Mouse (Mus musculus) c-Kit-positive CD71-negative TER-119-negative erythroid progenitor cells, embryonic 14.5 days (primary cell): ENCODE measurements at regions not wholly inside any gene's neighbourhood (a gene's known extent, or its start where the extent isn't known, plus 50 kb on each side); places are given as distances from the start of the nearest gene placed in this dataset.

Source experiments
- DNase-seq: peaks from one replicate; pipeline ENCODE4 v3.0.0-alpha.2; 2013; ENCODE audit warnings: low read depth

GRCm38 (mm10) chr12:69101965-69102364 lies 57.0 kb downstream of the Rps29 start:
- DNase-seq = no peak

DNA sequence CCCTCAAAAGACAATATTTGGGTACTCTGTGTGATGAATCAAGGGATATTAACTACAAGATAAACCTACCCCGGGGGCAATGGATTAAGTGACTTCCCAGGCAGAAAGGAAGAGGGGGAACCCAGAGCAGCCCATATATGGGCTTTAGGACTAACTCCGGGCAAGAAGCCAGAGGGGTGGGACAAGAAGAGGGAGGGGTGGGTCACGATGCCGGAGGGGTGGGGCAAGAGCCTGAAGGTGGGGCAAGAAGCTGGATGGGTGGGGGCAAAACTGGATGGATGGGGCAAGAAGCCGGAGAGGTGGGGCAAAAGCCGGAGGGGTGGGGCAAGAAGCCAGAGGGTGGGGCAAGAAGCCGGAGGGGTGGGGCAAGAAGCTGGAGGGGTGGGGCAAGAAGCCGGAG lies 64.1 kb downstream of the Rps29 start:
- no peak for DNase-seq

- no peak for DNase-seq
Measured at GRCm38 (mm10) chr12:69093073-69093797, 65.8 kb downstream of the Rps29 start.

GRCm38 (mm10) chr12:69087928-69088609 lies 70.9 kb downstream of the Rps29 start:
- peak; percentile 45 for DNase-seq

DNA sequence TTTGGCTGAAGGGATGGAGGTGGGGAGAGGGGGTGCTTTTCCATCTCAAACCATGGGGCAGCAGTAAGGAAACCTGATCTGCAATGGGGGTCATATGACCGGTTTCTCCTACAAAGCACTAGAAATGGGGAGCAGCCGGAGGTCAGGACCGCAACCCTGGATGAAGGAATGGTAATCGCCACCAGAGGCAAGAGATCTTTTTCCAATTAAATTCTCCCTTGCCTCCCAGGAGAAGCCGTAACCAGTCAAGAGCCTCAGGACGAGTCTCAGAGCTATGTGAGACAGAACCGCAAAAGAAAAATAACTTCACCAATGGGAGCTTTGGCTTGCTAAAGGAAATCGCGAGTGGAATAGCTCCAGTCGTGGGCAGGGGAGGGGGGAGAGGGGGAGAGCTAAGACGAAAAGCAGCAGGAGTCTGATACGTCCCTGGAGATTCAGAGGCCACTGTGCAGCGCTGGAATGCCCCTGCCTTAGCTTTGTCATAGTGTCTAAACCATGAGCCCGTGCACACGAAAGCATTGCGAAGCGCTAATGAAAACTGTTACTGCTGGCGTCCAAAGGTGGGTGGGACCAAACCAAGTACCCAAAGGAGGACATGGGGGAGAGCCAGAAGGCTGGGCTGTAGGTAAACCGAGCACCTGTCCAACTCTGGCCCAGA lies 73.3 kb downstream of the Rps29 start:
- no peak for DNase-seq

GRCm38 (mm10) chr12:69084656-69085055 lies 74.3 kb downstream of the Rps29 start:
- no peak for DNase-seq

DNA sequence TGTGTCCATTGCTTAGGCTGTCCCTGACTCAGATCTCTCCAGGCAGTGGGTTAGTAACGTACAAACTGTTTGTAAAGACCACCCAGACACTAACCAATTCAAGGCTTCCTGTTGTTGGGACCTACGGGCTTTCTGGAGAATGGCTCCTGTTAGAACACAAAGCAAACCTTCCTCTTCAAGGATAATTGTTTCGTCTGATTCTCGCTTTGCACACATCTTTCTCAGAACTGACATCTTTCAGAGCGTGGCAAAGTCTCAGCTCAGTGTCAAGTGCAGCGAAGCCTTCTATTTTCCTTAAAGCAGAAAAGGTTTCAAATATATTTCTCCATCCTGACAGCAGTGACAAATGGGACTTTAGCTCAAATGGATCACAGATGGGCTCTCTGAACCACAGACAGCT lies 76.9 kb downstream of the Rps29 start:
- no peak for DNase-seq

DNA sequence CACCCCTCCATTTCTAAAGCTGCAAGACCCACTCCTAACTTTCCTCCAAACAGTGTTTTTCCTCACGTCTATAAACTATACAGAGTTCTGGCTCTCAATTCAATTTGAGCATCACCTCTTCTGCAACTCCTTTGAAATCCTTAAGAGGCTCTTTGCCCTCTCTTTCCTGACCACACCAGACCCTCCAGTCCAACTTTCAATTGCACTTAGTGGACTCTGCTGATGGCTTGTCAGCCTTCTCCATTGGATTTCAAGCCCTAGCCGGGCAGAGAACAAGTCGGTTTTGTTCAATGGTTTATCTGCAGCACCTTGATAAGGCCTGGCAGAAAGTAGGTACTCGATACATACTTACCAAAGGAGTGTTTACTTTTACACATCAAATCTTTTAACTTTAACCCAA lies 119.4 kb downstream of the Rps29 start:
- no peak for DNase-seq

GRCm38 (mm10) chr12:69023594-69023993 lies 135.4 kb downstream of the Rps29 start:
- no peak for DNase-seq

DNA sequence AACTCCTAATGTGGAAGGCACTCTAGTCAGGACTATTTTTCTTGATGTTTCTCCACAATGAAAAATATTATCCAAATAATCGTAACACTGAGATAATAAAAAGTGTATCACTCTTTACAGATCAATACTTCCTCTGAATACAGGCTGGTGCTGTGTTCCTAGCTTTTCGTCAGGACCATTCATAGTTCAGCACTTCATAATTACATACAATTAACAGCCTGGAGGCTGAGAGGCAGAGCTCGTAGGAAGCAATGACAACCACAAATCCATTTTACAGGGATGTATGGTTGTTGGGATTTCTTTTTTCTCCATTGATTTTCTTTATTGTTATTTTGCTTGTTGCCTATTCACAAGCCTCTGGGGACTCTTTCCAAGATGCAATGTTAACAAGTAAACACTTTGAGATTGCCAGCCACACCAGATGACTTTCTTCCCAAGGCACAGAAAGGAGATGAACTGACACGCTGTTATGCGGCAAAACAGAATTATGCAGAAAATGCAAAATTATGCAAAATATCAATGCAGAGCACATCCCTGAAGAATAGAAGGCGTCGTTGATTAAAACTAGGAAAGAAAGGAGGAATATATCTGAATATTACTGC lies 142.2 kb downstream of the Rps29 start:
- DNase-seq = no peak

GRCm38 (mm10) chr12:69005141-69005540 lies 153.8 kb downstream of the Rps29 start:
- no peak for DNase-seq

GRCm38 (mm10) chr12:69002106-69002505 lies 156.9 kb downstream of the Rps29 start:
- no peak for DNase-seq

- no peak for DNase-seq
Measured at GRCm38 (mm10) chr12:68997259-68997658, 161.7 kb downstream of the Rps29 start.

DNA sequence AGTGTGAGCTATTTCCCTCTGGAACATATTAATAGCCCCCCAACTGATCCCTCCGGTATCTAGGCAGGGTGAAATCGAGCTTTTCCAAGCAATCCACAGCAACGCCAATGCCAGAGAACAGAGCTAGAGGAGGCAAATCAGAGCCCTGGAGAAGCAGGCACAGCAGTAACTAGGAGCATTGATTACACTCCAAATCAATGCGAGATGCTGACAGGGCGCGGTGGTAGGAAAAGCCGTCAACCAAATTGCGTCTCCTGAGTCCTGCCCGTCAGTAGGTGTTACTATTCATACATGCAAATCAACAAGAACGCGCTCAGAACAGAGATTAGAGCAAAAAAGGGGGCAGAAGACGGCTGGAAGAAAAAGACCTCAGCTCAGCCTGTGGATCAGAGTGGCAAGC lies 162.2 kb downstream of the Rps29 start:
- no peak for DNase-seq

GRCm38 (mm10) chr12:68980640-68981039 lies 178.3 kb downstream of the Rps29 start:
- no peak for DNase-seq

- DNase-seq = no peak
Measured at GRCm38 (mm10) chr12:68980173-68980572, 178.8 kb downstream of the Rps29 start.

GRCm38 (mm10) chr12:68979232-68979631 lies 179.8 kb downstream of the Rps29 start:
- DNase-seq = no peak

DNA sequence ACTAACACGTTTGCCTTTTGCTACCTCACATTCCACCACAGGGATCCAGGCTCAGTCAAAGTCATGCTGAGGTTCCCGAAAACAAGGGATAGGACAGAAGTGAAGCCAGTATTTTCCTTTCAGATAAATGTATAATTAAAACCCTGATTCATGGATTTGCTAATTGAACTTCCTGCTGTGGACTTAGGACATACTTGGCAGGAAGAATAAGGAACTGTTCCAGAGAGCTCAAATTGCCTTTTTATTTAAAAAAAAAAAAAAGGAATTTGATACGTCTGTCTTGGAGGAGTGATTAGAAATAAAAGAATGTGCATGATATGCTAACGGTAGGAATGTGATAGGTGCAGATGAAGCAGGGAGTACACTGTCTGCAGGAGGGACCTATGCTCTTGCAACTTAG lies 181.7 kb downstream of the Rps29 start:
- no peak for DNase-seq

GRCm38 (mm10) chr12:68947240-68947639 lies 211.7 kb downstream of the Rps29 start:
- no peak for DNase-seq

GRCm38 (mm10) chr12:68910590-68910989 lies 248.4 kb downstream of the Rps29 start:
- DNase-seq = no peak

- no peak for DNase-seq
Measured at GRCm38 (mm10) chr12:68904770-68905169, 254.2 kb downstream of the Rps29 start.

DNA sequence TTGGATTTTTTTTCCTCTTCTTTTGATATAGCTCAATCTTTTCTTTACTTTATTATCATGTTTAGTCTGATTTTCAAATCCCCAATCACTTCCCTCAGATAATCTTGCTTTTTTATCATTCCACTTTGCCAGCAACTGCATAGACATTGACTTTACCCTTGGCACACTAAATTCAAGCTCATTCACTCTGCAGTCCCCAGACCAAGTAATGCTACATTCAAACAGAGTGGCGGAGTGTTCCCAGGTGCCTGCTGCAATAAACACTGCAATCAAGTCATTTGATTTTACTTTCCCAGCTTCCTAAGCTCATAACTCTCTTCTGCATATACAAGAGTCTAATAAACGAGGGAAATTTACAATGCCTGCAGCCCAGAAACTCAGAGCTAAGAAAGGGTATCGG lies 269.8 kb downstream of the Rps29 start:
- DNase-seq = no peak

DNA sequence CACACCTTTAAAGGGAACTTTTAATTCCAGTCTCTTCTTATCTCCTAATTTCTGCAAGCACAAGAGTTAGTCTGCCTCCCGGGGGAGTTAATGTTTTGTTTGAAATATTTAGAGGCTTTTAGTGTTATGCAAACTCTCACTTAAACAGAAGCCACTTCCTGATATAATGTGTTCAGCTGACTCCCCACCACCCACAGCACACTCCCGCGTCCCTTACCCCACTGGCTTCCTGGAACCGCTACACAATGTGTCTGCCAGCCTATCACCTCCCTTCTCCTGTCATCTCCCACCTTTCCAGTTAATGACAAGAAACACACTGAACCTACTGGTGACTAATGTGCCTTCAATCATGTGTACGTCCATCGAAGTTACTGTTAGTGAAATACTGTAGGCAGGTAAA lies 276.5 kb downstream of the Rps29 start:
- no peak for DNase-seq
